Mouse (Mus musculus) forebrain, embryonic 16.5 days (tissue): Measurements from ENCODE around the gene Clic4. TPM values are rescaled to one million over a fixed set of nuclear protein-coding genes. Genes with fewer than 3 reads are reported as not detected.
"Not testable (repeated sequence)": the region's sequence is repeated elsewhere in the genome, so short reads cannot be mapped to it uniquely, and the experiment has no call there.

Experiments used
- ATAC-seq: fragments of 200-750 bp; cut with Nextera tagmentation; 2 replicates; pipeline ENCODE4 v1.8.0; 2017; ENCODE audit warnings: mild to moderate bottlenecking, moderate library complexity
- H3K27ac ChIP-seq: fragments of 300-500 bp; sonication (generic); 2 replicates; pipeline ENCODE4 v1.5.1; 2014; ENCODE audit warnings: low read length, control low read depth
- H3K27me3 ChIP-seq: fragments of 300-500 bp; sonication (generic); replicated peaks from 2 replicates; pipeline ENCODE4 v1.6.1; 2014; ENCODE audit warnings: low read length; ENCODE audit not compliant: control insufficient read depth, insufficient read depth
- H3K36me3 ChIP-seq: fragments of 300-500 bp; sonication (generic); 2 replicates; pipeline ENCODE4 v1.6.1; 2014; ENCODE audit not compliant: control insufficient read depth, insufficient read depth
- H3K4me1 ChIP-seq: fragments of 300-500 bp; sonication (generic); replicated peaks from 2 replicates; pipeline ENCODE4 v1.6.1; 2014; ENCODE audit warnings: low read length; ENCODE audit not compliant: control insufficient read depth, insufficient read depth
- H3K4me2 ChIP-seq: fragments of 300-500 bp; sonication (generic); 2 replicates; pipeline ENCODE4 v1.6.1; 2014; ENCODE audit warnings: mild to moderate bottlenecking, low read length, control low read depth
- H3K4me3 ChIP-seq: fragments of 300-500 bp; sonication (generic); replicated peaks from 2 replicates; pipeline ENCODE4 v1.5.1; 2014; ENCODE audit warnings: mild to moderate bottlenecking, low read length, control low read depth
- H3K9ac ChIP-seq: fragments of 300-500 bp; sonication (generic); replicated peaks from 2 replicates; pipeline ENCODE4 v1.6.1; 2014; ENCODE audit warnings: low read depth, low read length, control low read depth
- H3K9me3 ChIP-seq: fragments of 300-500 bp; sonication (generic); 2 replicates; pipeline ENCODE4 v1.6.1; 2016; ENCODE audit warnings: low read length; ENCODE audit not compliant: control insufficient read depth
- WGBS: fragments of 180-500 bp; shearing (Covaris S2); extraction: QIAGEN DNeasy Blood & Tissue Kit; methylation state at CpG from one replicate; pipeline ENCODE4 v1.1.7; 2014; 5-methylcytosine and 5-hydroxymethylcytosine counted together
- polyA plus RNA-seq: library from polyadenylated mRNA; unstranded; fragments of >200 nt; fragmentation: Nextera tagmentation; extraction: Ambion mirVana; gene quantifications from 2 replicates; pipeline ENCODE4 v1.2.1, GENCODE M21; 2015

The Clic4 gene
- polyA plus RNA-seq, 1 experiment from 2014 or later, result 97.8 TPM

DNA sequence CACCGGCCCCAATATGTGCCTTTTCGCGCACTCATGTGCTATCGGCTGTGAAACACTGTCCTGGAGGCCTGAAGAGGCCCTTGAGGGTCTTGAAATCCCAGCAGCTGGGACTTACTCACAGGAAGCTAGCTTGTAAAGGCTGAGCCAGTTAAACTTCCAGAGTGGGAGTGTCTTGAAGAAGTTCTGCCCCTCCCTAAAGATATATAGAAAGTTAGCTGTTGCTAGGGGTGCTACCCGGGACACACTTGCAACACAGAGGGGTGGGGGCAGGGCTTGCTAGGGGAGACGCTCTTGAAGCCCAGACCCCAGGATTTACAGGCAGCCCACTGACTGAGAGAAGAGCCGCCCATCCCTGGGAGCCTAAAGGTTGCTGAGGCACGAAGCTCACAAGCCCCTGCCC lies 12.8 kb upstream of the Clic4 start:
- H3K27ac ChIP-seq, result no peak overlapping the region
- no peak overlapping the region for H3K9ac ChIP-seq
- H3K4me1 ChIP-seq, result no peaks in the 10 kb centered on the region; the same call in 1 of the 2 replicates
- no peaks in the 10 kb centered on the region for H3K36me3 ChIP-seq
- ATAC-seq, result no peak
- WGBS, result 65% methylated on average over 8 of the region's 8 CpGs
- no peak overlapping the region for H3K4me3 ChIP-seq
- H3K9me3 ChIP-seq, result no peaks in the 10 kb centered on the region
- no peaks in the 10 kb centered on the region for H3K27me3 ChIP-seq
- H3K4me2 ChIP-seq, result no peak overlapping the region

DNA sequence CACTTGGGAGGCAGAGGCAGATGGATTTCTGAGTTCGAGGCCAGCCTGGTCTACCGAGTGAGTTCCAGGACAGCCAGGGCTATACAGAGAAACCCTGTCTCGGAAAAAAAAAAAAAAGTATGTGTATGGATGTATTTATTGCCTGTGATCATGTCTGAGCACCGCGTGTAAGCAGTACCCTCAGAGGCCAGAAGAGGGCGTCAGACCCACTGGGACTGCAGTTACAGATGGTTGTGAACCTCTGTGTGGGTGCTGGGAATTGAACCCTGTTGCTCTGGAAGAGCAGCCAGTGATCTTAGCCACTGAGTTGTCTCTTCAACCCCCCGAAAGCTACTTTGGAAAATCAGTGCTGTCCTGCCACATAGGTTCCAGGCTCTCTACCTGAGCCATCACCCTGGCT lies 11.3 kb upstream of the Clic4 start:
- no peaks in the 10 kb centered on the region for H3K27me3 ChIP-seq
- H3K4me3 ChIP-seq, result no peak overlapping the region
- no peak for ATAC-seq
- H3K4me1 ChIP-seq, result no peaks in the 10 kb centered on the region; the same call in 1 of the 2 replicates
- H3K4me2 ChIP-seq, result no peak overlapping the region
- H3K36me3 ChIP-seq, result no peaks in the 10 kb centered on the region
- 88% methylated on average over 7 of the region's 7 CpGs for WGBS
- H3K9ac ChIP-seq, result no peak overlapping the region
- no peaks in the 10 kb centered on the region for H3K9me3 ChIP-seq
- no peak overlapping the region for H3K27ac ChIP-seq

DNA sequence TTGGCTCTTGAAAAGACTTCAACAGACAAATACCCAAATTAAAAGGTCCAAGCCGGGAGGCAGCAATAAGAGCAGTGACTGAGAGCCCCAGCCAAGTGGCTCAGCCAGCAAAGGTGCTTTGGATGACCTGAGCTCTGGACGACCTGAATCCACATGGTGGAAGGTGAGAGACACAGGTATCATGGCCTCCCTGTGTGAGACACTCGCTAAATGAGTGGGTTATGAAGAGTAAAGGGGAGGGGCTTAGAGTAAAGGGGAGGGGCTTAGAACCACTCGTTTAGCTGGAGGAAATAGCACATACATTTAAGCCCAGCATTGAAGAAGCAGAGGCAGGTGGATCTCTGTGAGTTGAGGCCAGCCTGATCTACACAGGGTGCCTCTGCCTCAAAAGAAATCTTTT lies 10.8 kb upstream of the Clic4 start:
- Histone ChIP-seq H3K36me3 (no peaks in the 10 kb centered on the region), H3K9me3 (no peaks in the 10 kb centered on the region), H3K27ac (no peak overlapping the region), H3K27me3 (no peaks in the 10 kb centered on the region), H3K4me2 (no peak overlapping the region), H3K4me1 (no peaks in the 10 kb centered on the region; the same call in 1 of the 2 replicates), H3K9ac (no peak overlapping the region), H3K4me3 (no peak overlapping the region)
- ATAC-seq, result no peak
- WGBS, result 63% methylated on average over 4 of the region's 4 CpGs

DNA sequence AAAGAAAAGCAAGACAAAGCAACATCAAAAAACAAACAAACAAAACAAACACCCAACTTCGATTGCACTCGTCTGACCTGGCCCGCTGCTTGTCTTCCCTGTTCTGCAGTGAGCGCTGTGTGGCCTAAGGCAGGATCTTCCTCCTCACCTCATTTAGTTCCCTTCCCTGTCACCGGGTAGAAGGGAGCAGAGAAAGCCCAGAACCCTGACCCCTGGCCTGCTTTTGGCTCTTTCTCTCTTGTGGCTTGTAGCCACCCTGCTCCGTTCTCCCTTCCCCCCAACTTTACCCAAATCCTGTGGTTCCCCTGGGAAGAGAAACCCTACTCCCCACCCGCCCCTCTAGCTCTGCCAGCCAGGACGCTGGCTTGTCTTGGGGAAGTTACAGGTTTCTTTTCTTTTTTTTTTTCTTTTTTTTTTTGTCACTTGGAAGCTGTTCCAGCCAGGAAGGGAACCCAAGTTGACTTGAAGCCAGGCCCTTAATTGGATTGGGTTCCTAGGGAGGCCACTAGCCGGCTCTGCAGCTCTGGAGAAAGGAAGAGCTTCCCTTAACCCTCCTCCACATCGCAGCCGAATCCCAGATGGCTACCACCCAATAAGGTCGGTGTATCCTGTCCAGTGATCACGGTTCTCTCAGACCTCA lies 10.2 kb upstream of the Clic4 start:
- no peak overlapping the region for H3K4me3 ChIP-seq
- H3K4me2 ChIP-seq, result no peak overlapping the region
- WGBS, result 50% methylated on average over 13 of the region's 13 CpGs
- H3K9me3 ChIP-seq, result no peaks in the 10 kb centered on the region
- H3K27me3 ChIP-seq, result no peaks in the 10 kb centered on the region
- H3K4me1 ChIP-seq, result no peaks in the 10 kb centered on the region; the same call in 1 of the 2 replicates
- no peaks in the 10 kb centered on the region for H3K36me3 ChIP-seq
- H3K27ac ChIP-seq, result no peak overlapping the region
- H3K9ac ChIP-seq, result no peak overlapping the region
- no peak for ATAC-seq

DNA sequence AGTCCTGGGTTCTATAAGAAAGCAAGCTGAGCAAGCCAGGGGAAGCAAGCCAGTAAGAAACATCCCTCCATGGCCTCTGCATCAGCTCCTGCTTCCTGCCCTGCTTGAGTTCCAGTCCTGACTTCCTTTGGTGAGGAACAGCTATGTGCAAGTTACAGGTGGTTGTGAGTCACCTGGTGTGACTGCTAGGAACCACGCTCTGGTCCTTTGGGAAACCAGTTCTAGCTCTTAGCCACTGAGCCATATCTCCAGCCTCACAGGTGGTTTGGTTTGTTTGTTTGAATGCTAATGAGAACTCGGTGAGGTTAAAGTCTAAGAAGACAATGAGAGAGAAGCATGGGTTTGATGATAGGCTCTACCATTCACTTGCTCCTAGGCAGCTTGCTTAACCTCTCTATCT lies 7.4 kb upstream of the Clic4 start:
- H3K9ac ChIP-seq, ATAC-seq, H3K9me3 ChIP-seq, H3K4me1 ChIP-seq, H3K27ac ChIP-seq, H3K4me3 ChIP-seq, H3K27me3 ChIP-seq, H3K4me2 ChIP-seq, H3K36me3 ChIP-seq: not testable (repeated sequence)
- WGBS, result 80% methylated on average over 2 of the region's 2 CpGs

DNA sequence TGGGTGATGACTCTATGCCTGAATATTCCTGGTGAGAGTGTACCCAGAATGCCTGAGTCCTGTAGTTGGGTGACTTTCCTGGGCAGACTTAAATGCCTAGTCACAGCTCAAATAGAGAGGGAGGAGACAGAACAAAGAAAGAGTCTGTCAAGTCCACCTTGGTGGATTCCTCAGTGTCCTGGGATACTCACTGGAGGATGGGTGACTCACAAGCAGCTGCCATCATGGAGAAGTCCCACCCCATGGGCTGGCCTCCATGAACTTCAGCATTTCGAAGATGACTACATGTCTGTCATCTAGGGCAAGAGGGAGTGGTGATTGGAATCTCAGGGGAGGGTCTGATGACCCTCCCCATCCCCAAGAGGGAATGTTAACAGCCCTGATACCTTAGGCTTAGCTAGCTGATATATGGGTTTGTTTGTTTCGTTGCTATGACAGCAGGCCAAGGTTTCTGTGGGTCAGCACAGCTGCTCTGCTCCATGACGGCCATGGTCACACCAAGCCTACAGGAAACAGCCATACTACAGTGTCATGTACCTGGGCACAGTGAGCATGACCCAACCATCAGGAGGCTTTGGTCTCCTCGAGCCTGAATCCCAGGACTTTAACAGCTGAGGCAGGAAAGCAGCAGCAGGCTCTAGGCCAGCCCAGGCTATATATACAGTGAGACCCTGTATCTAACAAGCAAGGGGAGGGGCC lies 4.2 kb upstream of the Clic4 start:
- WGBS, result 72% methylated on average over 4 of the region's 4 CpGs
- no peaks in the 10 kb centered on the region for H3K9me3 ChIP-seq

DNA sequence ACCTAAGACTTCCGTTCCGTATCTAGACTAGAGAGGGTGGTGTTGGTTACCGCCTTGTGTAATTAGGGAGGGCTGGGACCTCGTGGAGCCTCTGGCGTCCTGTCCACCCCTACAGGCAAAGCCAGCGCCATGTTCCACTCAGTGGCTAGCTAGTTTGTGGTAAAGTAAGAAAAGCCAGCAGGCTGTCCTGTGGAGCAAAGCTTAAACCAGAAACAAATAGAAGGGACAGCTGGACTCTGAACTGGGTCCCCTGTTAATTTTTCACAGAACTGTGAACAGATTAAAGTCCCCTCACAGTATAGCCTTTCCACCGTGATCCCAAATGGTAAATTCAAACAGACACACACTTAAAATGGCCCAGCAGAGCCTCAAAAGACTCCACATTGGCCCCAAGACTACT lies 2.1 kb upstream of the Clic4 start:
- no peak overlapping the region for H3K4me3 ChIP-seq
- H3K4me2 ChIP-seq, result no peak overlapping the region
- no peak for ATAC-seq
- no peak overlapping the region for H3K9ac ChIP-seq
- H3K27me3 ChIP-seq, result no peaks in the 10 kb centered on the region
- peaks cover 18% of the 10 kb centered on the region for H3K4me1 ChIP-seq
- WGBS, result 67% methylated on average over 7 of the region's 7 CpGs
- no peaks in the 10 kb centered on the region for H3K9me3 ChIP-seq
- H3K36me3 ChIP-seq, result no peaks in the 10 kb centered on the region
- H3K27ac ChIP-seq, result no peak overlapping the region

More for the DNA sequence above, 4.2 kb upstream of the Clic4 start:
- Histone ChIP-seq H3K36me3 (no peaks in the 10 kb centered on the region), H3K4me2 (no peak overlapping the region), H3K4me1 (0 out of 2 replicates have a peak, but pooled peaks cover 2% of the 10 kb centered on the region), H3K27ac (no peak overlapping the region), H3K4me3 (no peak overlapping the region), H3K9ac (no peak overlapping the region), H3K27me3 (no peaks in the 10 kb centered on the region)
- no peak for ATAC-seq

DNA sequence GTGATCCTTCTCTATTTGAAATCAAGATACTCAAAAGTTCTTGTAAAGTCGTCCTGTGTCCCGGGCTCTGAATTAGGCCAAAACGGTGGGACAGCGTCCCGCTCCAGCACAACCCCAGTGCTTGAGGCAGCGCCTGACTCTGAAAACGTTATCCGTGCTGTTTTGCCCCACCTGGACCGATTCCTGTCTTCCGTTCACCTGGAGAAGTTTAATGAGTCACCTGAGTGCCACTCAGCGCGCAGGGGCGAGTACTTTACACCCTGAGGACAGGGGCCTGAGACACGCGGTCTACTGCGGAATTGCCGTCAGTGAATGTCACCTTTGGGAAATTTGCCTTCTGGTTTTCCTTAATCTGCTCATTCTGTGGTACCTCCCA lies 681 bp upstream of the Clic4 start:
- Histone ChIP-seq H3K9me3 (no peaks in the 10 kb centered on the region), H3K9ac (no peak overlapping the region), H3K4me1 (peaks cover 26% of the 10 kb centered on the region), H3K36me3 (no peaks in the 10 kb centered on the region), H3K4me2 (peak overlapping the region; percentile 61), H3K4me3 (peak overlapping the region; percentile 79), H3K27me3 (no peaks in the 10 kb centered on the region), H3K27ac (no peak overlapping the region)
- 3% methylated on average over 17 of the region's 17 CpGs for WGBS
- ATAC-seq, result no peak

DNA sequence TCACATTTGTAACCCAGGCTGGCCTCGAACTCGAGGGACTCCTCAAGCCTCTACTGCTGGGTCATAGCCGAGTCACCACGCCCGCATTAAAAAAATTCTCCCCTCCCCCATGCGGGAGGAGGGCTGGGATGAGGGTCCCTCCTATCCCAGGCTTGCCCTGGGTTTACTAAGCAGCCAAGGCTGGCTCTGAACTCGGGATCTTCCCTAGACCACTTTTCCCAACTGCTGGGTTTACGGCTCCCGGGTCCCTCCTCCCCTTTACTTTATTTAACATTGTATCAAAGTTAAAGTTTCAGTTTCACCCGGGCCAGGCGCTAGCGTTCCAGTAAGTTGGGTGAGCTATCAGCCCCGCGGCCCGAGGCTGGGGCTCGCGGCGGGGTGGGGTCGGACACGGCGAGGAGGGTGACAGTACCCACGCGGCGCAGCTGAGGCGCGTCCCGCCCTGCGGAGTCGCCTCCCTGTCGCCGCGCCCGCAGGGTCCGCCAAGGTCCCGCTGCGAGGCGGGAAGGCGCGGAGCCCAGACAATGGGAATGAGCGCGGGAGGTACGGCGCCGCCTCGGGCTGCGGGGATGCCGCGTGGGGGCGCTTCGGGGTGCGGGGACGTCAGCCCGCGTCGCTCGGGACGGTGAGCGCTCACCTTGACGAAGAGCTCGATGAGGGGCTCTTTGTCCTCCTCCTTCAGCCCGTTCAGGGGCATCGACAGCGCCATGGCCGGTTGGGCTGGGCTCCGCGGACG lies 565 bp downstream of the Clic4 start:
- H3K9ac ChIP-seq, result peak overlapping the region; percentile 96
- no peaks in the 10 kb centered on the region for H3K9me3 ChIP-seq
- peak overlapping the region; percentile 79 for H3K4me3 ChIP-seq
- under 1% methylated on average over 57 of the region's 67 CpGs for WGBS
- no peaks in the 10 kb centered on the region for H3K27me3 ChIP-seq
- no peaks in the 10 kb centered on the region for H3K36me3 ChIP-seq
- ATAC-seq, result peak; percentile 61; the same call in 1 of the 2 replicates
- peak overlapping the region; percentile 61 for H3K4me2 ChIP-seq
- peak overlapping the region; percentile 92 for H3K27ac ChIP-seq
- H3K4me1 ChIP-seq, result peaks cover 38% of the 10 kb centered on the region
